Mouse (Mus musculus): ENCODE data around the gene Ahdc1. TPM values are rescaled to one million over a fixed set of nuclear protein-coding genes. Genes with fewer than 3 reads are reported as not detected.

Gene Ahdc1
- 5.3 and 5.7 TPM in 2 replicates for polyA plus RNA-seq (2015; fragmentation: Nextera tagmentation; extraction: Ambion mirVana)

- Histone ChIP-seq H3K27ac (ENCODE audit: low read length) (peak within 1 kb of the TSS; percentile 94), H3K4me1 (ENCODE audit: control insufficient read depth, insufficient read depth, low read length) (peaks cover 53% of the 10 kb centered on the region), H3K9me3 (ENCODE audit: control insufficient read depth, low read length) (no peaks in the 10 kb centered on the region), H3K4me2 (ENCODE audit: low read depth, low read length) (peak within 1 kb of the TSS; percentile 78), H3K36me3 (ENCODE audit: control insufficient read depth, insufficient read depth, low read length) (no peaks in the 10 kb centered on the region), H3K9ac (ENCODE audit: low read depth, low read length) (peak within 1 kb of the TSS; percentile 97), H3K4me3 (ENCODE audit: low read length) (peak within 1 kb of the TSS; percentile 87), H3K27me3 (replicated peaks; ENCODE audit: control insufficient read depth, insufficient read depth, low read length) (peaks cover 7% of the 10 kb centered on the region; the same call in 1 of the 2 replicates)
- WGBS = under 1% methylated on average over 63 of the region's 66 CpGs
- ATAC-seq = peak; percentile 84
Observed at GRCm38 (mm10) chr4:133011028-133011820, at the start of gene Ahdc1. Gene Ahdc1 (plus strand): TSS chr4:133011260.

- Histone ChIP-seq H3K9me3 (ENCODE audit: control insufficient read depth, low read length) (no peaks in the 10 kb centered on the region), H3K27me3 (replicated peaks; ENCODE audit: control insufficient read depth, insufficient read depth, low read length) (no peaks in the 10 kb centered on the region), H3K36me3 (ENCODE audit: control insufficient read depth, insufficient read depth, low read length) (no peaks in the 10 kb centered on the region), H3K4me2 (ENCODE audit: low read depth, low read length) (no peak overlapping the region), H3K9ac (ENCODE audit: low read depth, low read length) (no peak overlapping the region), H3K27ac (ENCODE audit: low read length) (no peak overlapping the region), H3K4me3 (ENCODE audit: low read length) (no peak overlapping the region), H3K4me1 (ENCODE audit: control insufficient read depth, insufficient read depth, low read length) (peaks cover 32% of the 10 kb centered on the region)
- WGBS = 89% methylated on average over 5 of the region's 5 CpGs
- ATAC-seq = no peak
Observed at GRCm38 (mm10) chr4:132961866-132962265, 49.2 kb upstream of the Ahdc1 start.

- no peak overlapping the region for H3K4me3 ChIP-seq (ENCODE audit: low read length)
- WGBS = 85% methylated on average over 4 of the region's 4 CpGs
- no peak overlapping the region for H3K4me2 ChIP-seq (ENCODE audit: low read depth, low read length)
- H3K27me3 ChIP-seq (replicated peaks; ENCODE audit: control insufficient read depth, insufficient read depth, low read length) = no peaks in the 10 kb centered on the region
- H3K9me3 ChIP-seq (ENCODE audit: control insufficient read depth, low read length) = no peaks in the 10 kb centered on the region
- H3K36me3 ChIP-seq (ENCODE audit: control insufficient read depth, insufficient read depth, low read length) = no peaks in the 10 kb centered on the region
- ATAC-seq = no peak
- H3K27ac ChIP-seq (ENCODE audit: low read length) = no peak overlapping the region
- peaks cover 32% of the 10 kb centered on the region for H3K4me1 ChIP-seq (ENCODE audit: control insufficient read depth, insufficient read depth, low read length)
- H3K9ac ChIP-seq (ENCODE audit: low read depth, low read length) = no peak overlapping the region
Observed at GRCm38 (mm10) chr4:132962628-132963027, 48.4 kb upstream of the Ahdc1 start.

GRCm38 (mm10) chr4:132963436-132963835, 47.6 kb upstream of the Ahdc1 start:
- H3K36me3 ChIP-seq (ENCODE audit: control insufficient read depth, insufficient read depth, low read length) = no peaks in the 10 kb centered on the region
- WGBS = 41% methylated on average over 2 of the region's 2 CpGs
- no peak overlapping the region for H3K4me3 ChIP-seq (ENCODE audit: low read length)
- no peak overlapping the region for H3K27ac ChIP-seq (ENCODE audit: low read length)
- ATAC-seq = no peak
- peaks cover 32% of the 10 kb centered on the region for H3K4me1 ChIP-seq (ENCODE audit: control insufficient read depth, insufficient read depth, low read length)
- no peak overlapping the region for H3K9ac ChIP-seq (ENCODE audit: low read depth, low read length)
- no peak overlapping the region for H3K4me2 ChIP-seq (ENCODE audit: low read depth, low read length)
- no peaks in the 10 kb centered on the region for H3K27me3 ChIP-seq (replicated peaks; ENCODE audit: control insufficient read depth, insufficient read depth, low read length)
- H3K9me3 ChIP-seq (ENCODE audit: control insufficient read depth, low read length) = no peaks in the 10 kb centered on the region

- no peak overlapping the region for H3K4me3 ChIP-seq (ENCODE audit: low read length)
- H3K4me2 ChIP-seq (ENCODE audit: low read depth, low read length) = no peak overlapping the region
- H3K9ac ChIP-seq (ENCODE audit: low read depth, low read length) = no peak overlapping the region
- WGBS = 58% methylated on average over 3 of the region's 3 CpGs
- peaks cover 25% of the 10 kb centered on the region for H3K4me1 ChIP-seq (ENCODE audit: control insufficient read depth, insufficient read depth, low read length)
- ATAC-seq = no peak
- H3K9me3 ChIP-seq (ENCODE audit: control insufficient read depth, low read length) = no peaks in the 10 kb centered on the region
- no peaks in the 10 kb centered on the region for H3K27me3 ChIP-seq (replicated peaks; ENCODE audit: control insufficient read depth, insufficient read depth, low read length)
- H3K36me3 ChIP-seq (ENCODE audit: control insufficient read depth, insufficient read depth, low read length) = no peaks in the 10 kb centered on the region
- no peak overlapping the region for H3K27ac ChIP-seq (ENCODE audit: low read length)
Observed at GRCm38 (mm10) chr4:132964064-132964463, 47.0 kb upstream of the Ahdc1 start.

GRCm38 (mm10) chr4:132964473-132964872, 46.6 kb upstream of the Ahdc1 start:
- Histone ChIP-seq H3K4me3 (ENCODE audit: low read length) (no peak overlapping the region), H3K9ac (ENCODE audit: low read depth, low read length) (no peak overlapping the region), H3K4me2 (ENCODE audit: low read depth, low read length) (no peak overlapping the region), H3K27ac (ENCODE audit: low read length) (no peak overlapping the region), H3K36me3 (ENCODE audit: control insufficient read depth, insufficient read depth, low read length) (no peaks in the 10 kb centered on the region), H3K9me3 (ENCODE audit: control insufficient read depth, low read length) (no peaks in the 10 kb centered on the region), H3K4me1 (ENCODE audit: control insufficient read depth, insufficient read depth, low read length) (peaks cover 21% of the 10 kb centered on the region), H3K27me3 (replicated peaks; ENCODE audit: control insufficient read depth, insufficient read depth, low read length) (no peaks in the 10 kb centered on the region)
- no peak for ATAC-seq
- 68% methylated on average over 5 of the region's 5 CpGs for WGBS

- no peak for ATAC-seq
- H3K36me3 ChIP-seq (ENCODE audit: control insufficient read depth, insufficient read depth, low read length) = no peaks in the 10 kb centered on the region
- 48% methylated on average over 6 of the region's 6 CpGs for WGBS
- H3K9ac ChIP-seq (ENCODE audit: low read depth, low read length) = no peak overlapping the region
- no peaks in the 10 kb centered on the region for H3K27me3 ChIP-seq (replicated peaks; ENCODE audit: control insufficient read depth, insufficient read depth, low read length)
- no peak overlapping the region for H3K4me2 ChIP-seq (ENCODE audit: low read depth, low read length)
- H3K4me3 ChIP-seq (ENCODE audit: low read length) = no peak overlapping the region
- no peak overlapping the region for H3K27ac ChIP-seq (ENCODE audit: low read length)
- peaks cover 6% of the 10 kb centered on the region; the same call in 1 of the 2 replicates for H3K4me1 ChIP-seq (ENCODE audit: control insufficient read depth, insufficient read depth, low read length)
- no peaks in the 10 kb centered on the region for H3K9me3 ChIP-seq (ENCODE audit: control insufficient read depth, low read length)
Observed at GRCm38 (mm10) chr4:132968105-132968938, 42.7 kb upstream of the Ahdc1 start.

GRCm38 (mm10) chr4:132971601-132972000, 39.5 kb upstream of the Ahdc1 start:
- H3K36me3 ChIP-seq (ENCODE audit: control insufficient read depth, insufficient read depth, low read length) = no peaks in the 10 kb centered on the region
- H3K4me2 ChIP-seq (ENCODE audit: low read depth, low read length) = no peak overlapping the region
- WGBS = 74% methylated on average over 6 of the region's 6 CpGs
- peaks cover 21% of the 10 kb centered on the region for H3K4me1 ChIP-seq (ENCODE audit: control insufficient read depth, insufficient read depth, low read length)
- ATAC-seq = no peak
- peaks cover 5% of the 10 kb centered on the region; the same call in 1 of the 2 replicates for H3K27me3 ChIP-seq (replicated peaks; ENCODE audit: control insufficient read depth, insufficient read depth, low read length)
- no peak overlapping the region for H3K9ac ChIP-seq (ENCODE audit: low read depth, low read length)
- H3K9me3 ChIP-seq (ENCODE audit: control insufficient read depth, low read length) = no peaks in the 10 kb centered on the region
- H3K4me3 ChIP-seq (ENCODE audit: low read length) = no peak overlapping the region
- no peak overlapping the region for H3K27ac ChIP-seq (ENCODE audit: low read length)

- Histone ChIP-seq H3K27me3 (replicated peaks; ENCODE audit: control insufficient read depth, insufficient read depth, low read length) (peaks cover 5% of the 10 kb centered on the region; the same call in 1 of the 2 replicates), H3K4me2 (ENCODE audit: low read depth, low read length) (no peak overlapping the region), H3K9ac (ENCODE audit: low read depth, low read length) (no peak overlapping the region), H3K27ac (ENCODE audit: low read length) (no peak overlapping the region), H3K4me3 (ENCODE audit: low read length) (no peak overlapping the region), H3K9me3 (ENCODE audit: control insufficient read depth, low read length) (no peaks in the 10 kb centered on the region), H3K4me1 (ENCODE audit: control insufficient read depth, insufficient read depth, low read length) (peaks cover 26% of the 10 kb centered on the region), H3K36me3 (ENCODE audit: control insufficient read depth, insufficient read depth, low read length) (no peaks in the 10 kb centered on the region)
- 65% methylated on average over 3 of the region's 3 CpGs for WGBS
- no peak for ATAC-seq
Observed at GRCm38 (mm10) chr4:132972101-132972500, 39.0 kb upstream of the Ahdc1 start.

Measured in intestine, embryonic 16.5 days (tissue).